Mouse (Mus musculus) Patski (cell line): ENCODE measurements around the gene Zbtb46. TPM values are rescaled to one million over a fixed set of nuclear protein-coding genes. Genes with fewer than 3 reads are reported as not detected.

Source experiments
- ATAC-seq: fragments of 100-300 bp; one replicate; pipeline ENCODE4 v1.8.0; 2021
- CTCF ChIA-PET: fragments of 350-600 bp; sonication (Branson Sonifier 250); formaldehyde crosslinking; loops from one replicate; lab custom pipeline; 2022; ENCODE audit warnings: inconsistent platforms; lab: Charles Lee
- POLR2A ChIA-PET: fragments of 350-600 bp; sonication (Branson Sonifier 250); formaldehyde crosslinking; loops from one replicate; lab custom pipeline; 2022; ENCODE audit warnings: antibody characterized with exemption, inconsistent platforms; lab: Charles Lee
- DNase-seq: peaks from one replicate; pipeline ENCODE4 v3.0.0-alpha.2; 2011; ENCODE audit warnings: low read depth, low spot score
- H3K27me3 ChIP-seq: fragments of 371-371 bp; one replicate; pipeline ENCODE4 v1.5.1; 2021
- CTCF ChIP-seq: fragments of 100-300 bp; IDR thresholded peaks from one replicate; pipeline ENCODE4 v1.5.1; 2021
- in situ Hi-C: fragments of 300-500 bp; cut with MboI; formaldehyde crosslinking; loops from 3 replicates; pipeline ENCODE4 v1.11.1; 2018; ENCODE audit warnings: low pct_unique_long_range_greater_than_20kb, mixed read lengths
- polyA plus RNA-seq: library from polyadenylated mRNA; unstranded; gene quantifications from one replicate; pipeline ENCODE4 v1.2.3, GENCODE M21; 2021

Zbtb46 gene
- polyA plus RNA-seq, 1 experiment from 2014 or later: 9.4 TPM

DNA sequence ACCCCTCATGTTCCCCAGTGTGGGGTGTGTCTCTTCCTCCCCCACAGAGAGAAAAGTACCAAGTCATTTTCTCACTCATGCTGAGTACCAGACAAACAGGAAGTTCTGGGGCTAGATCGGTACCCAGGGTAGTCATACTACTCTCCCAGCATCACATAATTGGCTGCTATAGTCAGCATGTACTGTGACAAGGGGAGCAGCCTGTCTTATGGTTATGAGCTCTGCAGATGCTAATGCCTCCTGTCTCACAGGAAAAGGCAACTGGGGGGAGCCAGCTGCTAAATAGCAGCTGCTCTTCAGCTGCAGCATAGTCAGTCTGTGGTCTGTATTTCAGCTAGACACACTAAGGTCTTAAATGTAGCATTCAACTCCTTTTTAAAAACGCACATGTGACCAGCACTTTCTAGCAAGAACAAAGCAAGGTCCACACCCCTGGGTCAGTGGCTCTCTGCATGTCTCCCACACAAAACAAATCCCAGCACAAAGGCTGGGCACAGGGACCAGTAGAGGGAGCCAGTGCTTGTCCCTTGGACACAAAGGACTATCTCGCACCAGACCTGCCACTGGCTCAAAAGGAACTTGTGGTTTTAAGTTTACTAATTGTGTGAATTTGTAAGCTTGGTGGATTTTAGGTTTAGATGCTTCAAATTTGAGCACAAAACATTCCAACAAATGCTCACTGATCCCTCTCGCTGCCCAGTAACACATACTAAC is 48.3 kb downstream of the Zbtb46 start:
- CTCF ChIA-PET: interaction anchor here (0.8 to 3.7 kb wide), 24 partner anchors 9 to 189 kb away, joined by 3 to 44 read pairs (median 5); partner anchors contain the start of genes Abhd16b and Tpd52l2

DNA sequence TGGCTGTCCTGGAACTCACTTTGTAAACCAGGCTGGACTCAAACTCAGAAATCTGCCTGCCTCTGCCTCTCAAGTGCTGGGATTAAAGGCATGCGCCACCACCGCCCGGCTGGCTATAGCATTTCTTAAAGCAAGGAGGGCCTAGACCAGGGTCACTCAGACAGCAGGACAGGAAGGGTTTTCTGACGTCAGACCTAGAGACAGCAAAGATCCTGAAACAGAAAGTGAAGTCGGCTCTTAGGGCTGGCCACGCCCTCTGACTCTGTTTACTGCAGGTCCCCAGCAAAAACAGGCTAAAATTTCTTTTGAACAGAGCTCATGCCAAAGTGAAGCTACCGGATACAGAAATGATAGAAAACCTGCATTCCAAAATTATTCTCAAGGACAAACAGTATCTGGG is 49.6 kb downstream of the Zbtb46 start:
- no peak for TF ChIP-seq CTCF
- in situ Hi-C loops: no loop called here
- ATAC-seq: no peak

More for the DNA sequence above, 48.3 kb downstream of the Zbtb46 start:
- POLR2A ChIA-PET: interaction anchor here (1.0 to 2.4 kb wide), 3 partner anchors 20 to 107 kb away, joined by 3 to 7 read pairs (median 3); partner anchors contain the start of gene Tpd52l2
- no peaks in the 10 kb centered on the region for H3K27me3 ChIP-seq
- in situ Hi-C loops: no loop called here
- DNase-seq (no peak), ATAC-seq (peak; percentile 60)
- TF ChIP-seq CTCF: peak; percentile 97

DNA sequence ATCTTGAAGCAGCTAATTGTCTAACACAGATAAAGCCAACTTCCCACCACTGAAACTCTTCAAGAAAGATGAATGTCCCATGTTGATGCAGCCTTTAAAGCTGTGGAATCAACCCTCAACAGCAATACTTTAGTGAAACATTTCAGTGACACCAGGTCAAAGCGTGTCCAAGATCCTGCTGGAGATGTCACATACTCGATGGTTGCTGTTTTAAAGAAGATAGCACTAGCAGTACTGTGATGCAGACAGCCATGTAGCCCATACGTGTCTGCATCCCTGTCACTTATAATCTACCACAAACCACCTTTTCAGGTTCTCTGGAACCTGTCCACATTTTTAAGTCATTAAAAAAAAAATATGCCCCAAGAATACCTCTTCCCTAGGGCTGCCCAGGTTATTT is 55.5 kb downstream of the Zbtb46 start:
- ATAC-seq: no peak
- in situ Hi-C loops: loop anchor here (5.0 kb wide), 1 partner anchor 84 kb away; no protein-coding TSS in a partner anchor

More for the DNA sequence above, 49.6 kb downstream of the Zbtb46 start:
- POLR2A ChIA-PET: no interaction called here
- DNase-seq: no peak
- CTCF ChIA-PET: interaction anchor here (2.0 to 3.7 kb wide), 5 partner anchors 13 to 159 kb away, joined by 5 to 44 read pairs (median 12); partner anchors contain the start of gene Tpd52l2
- no peaks in the 10 kb centered on the region for H3K27me3 ChIP-seq

DNA sequence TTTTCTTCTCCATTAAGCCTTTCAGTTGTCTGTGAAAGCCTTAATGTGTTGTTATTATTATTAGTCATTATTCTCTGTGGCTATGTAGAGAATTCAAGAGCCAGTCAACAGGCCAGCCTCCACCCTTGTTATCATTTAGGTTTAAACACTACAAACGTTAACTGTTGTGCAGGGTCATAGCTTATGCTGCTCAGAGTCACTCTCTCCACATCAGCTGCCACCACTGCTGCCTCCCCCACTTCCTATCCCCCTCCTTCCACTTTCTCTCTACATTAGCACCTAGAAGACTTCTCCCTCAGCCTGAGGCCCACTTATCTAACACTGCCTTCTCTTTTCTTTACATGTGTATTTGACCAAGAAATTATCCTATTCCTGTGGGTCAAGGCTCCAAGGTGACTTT is 57.7 kb downstream of the Zbtb46 start:
- in situ Hi-C loops: loop anchor here (5.0 kb wide), 1 partner anchor 86 kb away; no protein-coding TSS in a partner anchor
- H3K27me3 ChIP-seq: no peaks in the 10 kb centered on the region
- CTCF ChIA-PET: interaction anchor here (1.6 to 1.7 kb wide), 2 partner anchors 10 to 95 kb away, joined by 3 to 7 read pairs; partner anchors contain the start of gene Tpd52l2
- ATAC-seq (no peak), DNase-seq (no peak)
- TF ChIP-seq CTCF: no peak
- POLR2A ChIA-PET: no interaction called here

More for the DNA sequence above, 55.5 kb downstream of the Zbtb46 start:
- ChIA-PET CTCF (no interaction called here), POLR2A (interaction anchor here (0.6 kb wide), 2 partner anchors 108 to 125 kb away, joined by 3 read pairs; no protein-coding TSS in a partner anchor)
- no peak for TF ChIP-seq CTCF
- DNase-seq: no peak
- no peaks in the 10 kb centered on the region for H3K27me3 ChIP-seq

DNA sequence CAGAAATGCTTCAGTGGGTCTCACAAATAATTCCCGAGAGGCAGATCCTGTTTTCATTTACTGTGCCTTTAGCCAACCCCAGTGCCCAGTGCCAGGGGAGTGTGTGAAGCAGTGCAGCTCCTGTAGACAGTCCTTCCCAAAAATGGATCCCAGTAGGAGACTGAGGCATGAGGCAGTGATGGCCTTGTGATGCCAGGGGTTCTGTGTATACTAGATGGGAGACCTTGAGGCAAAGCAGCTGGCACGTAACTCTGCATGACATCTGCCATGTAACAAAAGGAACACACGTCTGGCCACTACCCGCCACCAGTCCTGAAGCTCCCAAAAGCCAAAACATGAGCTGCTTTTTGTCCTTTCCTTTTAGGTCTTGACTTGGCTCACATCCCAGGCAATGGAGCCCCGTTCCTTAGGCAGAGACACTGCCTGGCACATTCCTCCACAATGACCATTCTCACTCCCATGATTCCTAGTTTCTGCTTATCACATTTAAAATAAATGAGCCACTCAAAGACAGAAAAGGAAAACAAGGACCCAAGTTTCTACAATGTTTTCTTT is 61.9 kb downstream of the Zbtb46 start:
- in situ Hi-C loops: no loop called here
- CTCF ChIA-PET: interaction anchor here (0.9 to 5.0 kb wide), 4 partner anchors 13 to 171 kb away, joined by 3 to 17 read pairs (median 10); partner anchors contain the start of gene Tpd52l2
- no peak for TF ChIP-seq CTCF
- H3K27me3 ChIP-seq: no peaks in the 10 kb centered on the region
- peak; percentile 51 for ATAC-seq
- POLR2A ChIA-PET: no interaction called here
- DNase-seq: no peak

DNA sequence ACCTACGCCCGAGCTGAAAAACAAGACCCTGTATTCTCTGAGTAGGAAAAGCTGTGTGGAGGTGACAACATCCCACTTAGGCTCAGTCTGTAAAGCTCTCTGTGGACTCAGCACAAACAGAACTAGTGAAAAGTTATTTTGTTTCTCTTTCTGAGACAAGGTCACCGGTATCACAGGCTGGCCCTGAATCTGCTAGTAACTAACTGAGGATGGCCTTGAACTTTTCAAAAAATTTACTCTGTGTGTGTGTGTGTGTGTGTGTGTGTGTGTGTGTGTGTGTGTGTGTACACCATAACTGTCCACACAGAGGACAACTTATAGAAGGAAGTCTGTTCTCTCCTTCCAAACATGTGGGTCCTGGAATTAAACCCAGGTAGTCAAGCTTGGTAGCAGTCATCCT is 65.1 kb downstream of the Zbtb46 start:
- no peak for TF ChIP-seq CTCF
- CTCF ChIA-PET: interaction anchor here (0.6 to 5.0 kb wide), 9 partner anchors 10 to 175 kb away, joined by 3 to 23 read pairs (median 4); partner anchors contain the start of genes Dnajc5 and Tpd52l2
- no peak for ATAC-seq
- POLR2A ChIA-PET: interaction anchor here (0.6 to 1.3 kb wide), 3 partner anchors 45 to 187 kb away, joined by 3 read pairs; no protein-coding TSS in a partner anchor
- in situ Hi-C loops: loop anchor here (5.0 kb wide), 1 partner anchor 183 kb away; no protein-coding TSS in a partner anchor
- H3K27me3 ChIP-seq: no peaks in the 10 kb centered on the region
- no peak for DNase-seq

DNA sequence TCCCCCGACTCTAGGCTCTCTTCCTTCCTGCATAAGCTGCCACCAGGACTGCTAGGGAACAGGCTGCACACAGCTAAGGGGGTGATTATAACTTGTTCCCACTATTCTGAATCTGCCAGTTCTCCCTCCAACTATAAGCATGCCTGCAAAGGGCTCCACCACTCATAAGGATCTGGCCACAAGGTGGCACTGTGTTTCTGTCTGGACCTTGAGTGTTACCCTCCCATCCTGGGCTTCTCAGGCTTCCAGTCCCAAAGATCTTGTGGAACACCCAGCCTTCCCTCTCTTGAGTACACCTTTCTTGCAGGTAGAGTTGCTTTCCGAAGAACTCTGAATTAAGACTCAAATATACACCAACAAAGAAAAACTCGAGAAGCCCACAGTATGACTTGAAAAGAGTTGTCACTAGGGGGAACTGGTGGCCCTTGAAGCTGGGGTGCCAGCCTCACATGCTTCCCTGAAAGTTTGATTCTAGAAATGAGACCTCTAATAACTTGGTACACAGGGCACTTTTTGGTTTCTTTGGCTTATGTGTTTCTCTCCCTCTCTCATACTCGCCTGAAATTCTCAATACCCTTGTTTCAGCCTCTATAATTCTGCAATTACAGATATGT is 66.5 kb downstream of the Zbtb46 start:
- CTCF ChIA-PET: interaction anchor here (0.7 to 5.0 kb wide), 18 partner anchors 9 to 189 kb away, joined by 3 to 23 read pairs (median 6); partner anchors contain the start of genes Dnajc5, Lime1 and Tpd52l2
- TF ChIP-seq CTCF: no peak
- in situ Hi-C loops: loop anchor here (5.0 kb wide), 1 partner anchor 185 kb away; no protein-coding TSS in a partner anchor
- POLR2A ChIA-PET: no interaction called here
- H3K27me3 ChIP-seq: no peaks in the 10 kb centered on the region
- ATAC-seq (no peak), DNase-seq (no peak)

DNA sequence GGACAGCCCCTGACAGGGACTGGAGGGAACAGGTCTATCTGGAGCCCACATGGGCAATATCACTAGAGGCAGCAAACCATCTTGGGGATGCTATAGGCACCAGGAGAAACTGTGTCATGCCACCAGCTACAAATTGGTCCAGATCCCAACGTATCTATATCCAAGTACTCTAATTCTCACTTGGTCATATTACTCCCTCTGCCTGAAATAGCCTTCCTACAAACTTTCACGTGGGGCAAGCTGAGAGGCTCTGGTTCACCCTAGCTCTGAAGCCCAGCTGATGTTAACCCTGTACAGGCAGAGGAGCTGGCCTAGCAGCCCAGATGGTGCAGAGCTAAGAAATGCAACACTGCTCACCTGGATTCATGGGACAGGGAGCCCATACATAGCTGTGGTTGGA is 67.7 kb downstream of the Zbtb46 start:
- no peak for TF ChIP-seq CTCF
- in situ Hi-C loops: loop anchor here (5.0 kb wide), 1 partner anchor 186 kb away; no protein-coding TSS in a partner anchor
- ATAC-seq: no peak
- POLR2A ChIA-PET: no interaction called here
- no peaks in the 10 kb centered on the region for H3K27me3 ChIP-seq
- CTCF ChIA-PET: interaction anchor here (0.9 to 4.7 kb wide), 6 partner anchors 8 to 105 kb away, joined by 3 to 23 read pairs (median 6); partner anchors contain the start of gene Tpd52l2
- DNase-seq: no peak

DNA sequence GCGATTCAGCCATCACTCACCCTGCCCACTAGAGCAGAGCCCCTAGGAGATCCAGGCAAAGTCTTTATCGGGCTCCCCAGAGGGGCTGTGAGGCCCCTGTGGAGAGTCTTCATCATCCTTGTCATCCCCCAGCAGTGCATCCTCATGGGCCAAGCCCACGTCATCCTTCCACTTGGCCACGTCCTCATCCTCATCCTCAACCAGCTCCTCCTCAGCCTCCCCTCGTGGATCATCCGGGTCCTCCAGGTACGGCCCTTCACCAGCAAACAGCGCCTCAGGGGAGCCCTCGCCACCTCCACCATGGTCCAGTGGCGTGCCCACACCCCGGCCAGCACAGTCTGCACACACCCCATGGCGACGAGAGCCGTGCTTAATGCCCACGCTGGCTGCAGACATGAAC is 68.2 kb downstream of the Zbtb46 start:
- ChIA-PET POLR2A (no interaction called here), CTCF (interaction anchor here (1.9 to 4.7 kb wide), 2 partner anchors 14 to 20 kb away, joined by 8 to 23 read pairs; no protein-coding TSS in a partner anchor)
- ATAC-seq (no peak), DNase-seq (no peak)
- TF ChIP-seq CTCF: no peak
- in situ Hi-C loops: loop anchor here (5.0 kb wide), 1 partner anchor 186 kb away; no protein-coding TSS in a partner anchor
- no peaks in the 10 kb centered on the region for H3K27me3 ChIP-seq
